Mouse (Mus musculus) liver, embryonic 11.5 days (tissue): ENCODE data around the gene Gm42742. TPM values are rescaled to one million over a fixed set of nuclear protein-coding genes. Genes with fewer than 3 reads are reported as not detected.

ENCODE experiments used
- ATAC-seq: fragments of 200-750 bp; cut with Nextera tagmentation; replicated peaks from 2 replicates; pipeline ENCODE4 v1.8.0; 2017; ENCODE audit warnings: moderate number of reproducible peaks, mild to moderate bottlenecking, moderate TSS enrichment, moderate library complexity; ENCODE audit not compliant: low FRiP score
- DNase-seq: peaks from one replicate; pipeline ENCODE4 v3.0.0-alpha.2; 2017; ENCODE audit warnings: low spot score
- H3K27ac ChIP-seq: fragments of 300-500 bp; sonication (generic); 2 replicates; pipeline ENCODE4 v1.5.1; 2014; ENCODE audit warnings: mild to moderate bottlenecking, low read depth, low read length, control low read depth
- H3K27me3 ChIP-seq: fragments of 300-500 bp; sonication (generic); replicated peaks from 2 replicates; pipeline ENCODE4 v1.6.1; 2014; ENCODE audit warnings: low read length, mixed read lengths; ENCODE audit not compliant: control insufficient read depth, insufficient read depth
- H3K36me3 ChIP-seq: fragments of 300-500 bp; sonication (generic); 2 replicates; pipeline ENCODE4 v1.6.1; 2014; ENCODE audit warnings: mild to moderate bottlenecking, low read length, moderate library complexity, mixed read lengths; ENCODE audit not compliant: control insufficient read depth, insufficient read depth
- H3K4me1 ChIP-seq: fragments of 300-500 bp; sonication (generic); replicated peaks from 2 replicates; pipeline ENCODE4 v1.6.1; 2014; ENCODE audit warnings: low read length, mixed read lengths; ENCODE audit not compliant: control insufficient read depth, insufficient read depth
- H3K4me2 ChIP-seq: fragments of 300-500 bp; sonication (generic); 2 replicates; pipeline ENCODE4 v1.6.1; 2014; ENCODE audit warnings: mild to moderate bottlenecking, control low read depth, moderate library complexity
- H3K4me3 ChIP-seq: fragments of 300-500 bp; sonication (generic); 2 replicates; pipeline ENCODE4 v1.5.1; 2014; ENCODE audit warnings: low read depth, low read length, control low read depth
- H3K9ac ChIP-seq: fragments of 300-500 bp; sonication (generic); 2 replicates; pipeline ENCODE4 v1.6.1; 2014; ENCODE audit warnings: low read depth, low read length, control low read depth
- H3K9me3 ChIP-seq: fragments of 300-500 bp; sonication (generic); 2 replicates; pipeline ENCODE4 v1.6.1; 2016; ENCODE audit warnings: low read length, inconsistent platforms, mixed read lengths; ENCODE audit not compliant: control insufficient read depth
- WGBS: fragments of 180-500 bp; shearing (Covaris S2); extraction: QIAGEN DNeasy Blood & Tissue Kit; methylation state at CpG from one replicate; pipeline ENCODE4 v1.1.7; 2014; 5-methylcytosine and 5-hydroxymethylcytosine counted together
- microRNA-seq: library from miRNA; unstranded; fragments of <30 nt; microRNA quantifications from one replicate; pipeline ENCODE4, GENCODE M21; 2017; ENCODE audit warnings: borderline number of aligned reads
- polyA plus RNA-seq: library from polyadenylated mRNA; unstranded; fragments of >200 nt; fragmentation: Nextera tagmentation; extraction: Ambion mirVana; gene quantifications from 2 replicates; pipeline ENCODE4 v1.2.1, GENCODE M21; 2014

Gm42742 gene
- polyA plus RNA-seq, 1 experiment from 2014 or later: 52.9 TPM

DNA sequence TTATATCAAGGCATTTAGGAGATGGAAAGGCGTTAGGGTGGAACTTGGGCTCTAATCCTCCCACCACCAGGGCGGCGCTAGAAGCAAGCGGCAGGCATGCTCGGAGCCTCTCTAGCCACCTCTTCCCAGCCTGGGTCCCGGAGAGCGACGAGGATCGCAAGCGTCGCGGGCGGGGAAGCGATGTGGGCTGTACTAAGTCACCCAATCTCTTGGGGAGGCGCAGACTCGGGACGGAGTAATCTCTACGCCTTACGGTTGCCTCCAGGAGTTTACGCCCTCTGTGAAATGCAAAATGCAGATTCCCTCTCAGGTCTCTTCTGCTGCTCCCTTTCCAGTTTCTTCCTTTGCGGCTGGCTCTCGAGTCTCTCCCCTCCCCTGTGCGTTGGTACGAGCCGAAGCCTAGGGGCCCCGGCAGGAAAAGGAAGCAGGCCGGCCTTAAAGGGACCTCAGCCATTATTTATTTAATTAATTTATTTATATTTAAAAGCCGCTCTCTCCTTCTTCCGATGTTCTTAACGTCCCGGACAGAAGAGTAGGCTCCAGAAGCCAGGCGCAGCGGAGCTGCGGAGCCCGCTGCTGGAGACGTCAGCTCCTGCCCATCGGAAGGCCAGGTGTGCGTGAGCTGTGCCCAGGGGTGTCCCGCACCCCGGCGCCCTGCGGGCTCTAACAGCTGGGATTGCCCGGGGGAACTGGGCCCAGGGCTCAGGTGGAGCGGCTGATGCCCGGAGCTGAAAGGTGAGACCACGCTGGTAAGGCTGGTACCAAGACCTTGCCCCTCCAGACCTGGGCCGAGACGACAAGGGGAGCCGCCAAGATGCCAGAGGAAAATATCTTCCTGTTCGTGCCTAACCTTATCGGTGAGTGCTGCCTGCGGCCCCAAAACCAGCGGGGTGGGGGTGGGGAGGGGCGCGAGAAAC is 44.7 kb downstream of the Gm42742 start, which contains the start of gene Cdiptos:
TSS of gene Cdiptos (minus strand) at position 149 of the 917 bp plus-strand sequence.
- WGBS: under 1% methylated on average over 55 of the region's 55 CpGs

GRCm38 (mm10) chr7:126975893-126975949 is 45.2 kb downstream of the Gm42742 start, which contains the start of gene Cdipt:
Gene Cdipt, plus strand, starts transcription at chr7:126975914.
- H3K27ac ChIP-seq: peak within 1 kb of the TSS; percentile 88
- H3K27me3 ChIP-seq: no peaks in the 10 kb centered on the region
- no peaks in the 10 kb centered on the region for H3K9me3 ChIP-seq
- H3K4me3 ChIP-seq: peak within 1 kb of the TSS; percentile 98
- DNase-seq: no peak
- 0% methylated on average over 1 of the region's 1 CpGs for WGBS
- peak within 1 kb of the TSS; percentile 99 for H3K9ac ChIP-seq
- H3K4me2 ChIP-seq: peak within 1 kb of the TSS; percentile 92
- peaks cover 13% of the 10 kb centered on the region; the same call in 1 of the 2 replicates for H3K4me1 ChIP-seq
- peaks cover 20% of the 10 kb centered on the region for H3K36me3 ChIP-seq
- ATAC-seq: no peak

More for the DNA sequence above, 44.7 kb downstream of the Gm42742 start, which contains the start of gene Cdiptos:
- peak within 1 kb of the TSS; percentile 98 for H3K4me3 ChIP-seq
- peak; percentile 93 for ATAC-seq
- peak within 1 kb of the TSS; percentile 88 for H3K27ac ChIP-seq
- H3K9me3 ChIP-seq: no peaks in the 10 kb centered on the region
- peaks cover 13% of the 10 kb centered on the region; the same call in 1 of the 2 replicates for H3K4me1 ChIP-seq
- peak within 1 kb of the TSS; percentile 92 for H3K4me2 ChIP-seq
- H3K9ac ChIP-seq: peak within 1 kb of the TSS; percentile 99
- no peaks in the 10 kb centered on the region for H3K27me3 ChIP-seq
- peaks cover 20% of the 10 kb centered on the region for H3K36me3 ChIP-seq
- peak; percentile 95 for DNase-seq

GRCm38 (mm10) chr7:126975493-126975892 is 45.4 kb downstream of the Gm42742 start:
- WGBS: 7% methylated on average over 8 of the region's 8 CpGs
- Histone ChIP-seq H3K4me3 (peak overlapping the region; percentile 98), H3K27ac (no peak overlapping the region), H3K4me1 (peaks cover 13% of the 10 kb centered on the region; the same call in 1 of the 2 replicates), H3K9ac (peak overlapping the region; percentile 99; the same call in 1 of the 2 replicates), H3K4me2 (peak overlapping the region; percentile 92), H3K36me3 (peaks cover 20% of the 10 kb centered on the region), H3K9me3 (no peaks in the 10 kb centered on the region), H3K27me3 (no peaks in the 10 kb centered on the region)
- DNase-seq (peak; percentile 48), ATAC-seq (no peak)

- Histone ChIP-seq H3K36me3 (no peaks in the 10 kb centered on the region), H3K4me1 (no peaks in the 10 kb centered on the region), H3K27me3 (peaks cover 16% of the 10 kb centered on the region), H3K9me3 (no peaks in the 10 kb centered on the region), H3K27ac (no peak overlapping the region), H3K9ac (no peak overlapping the region), H3K4me2 (no peak overlapping the region), H3K4me3 (no peak overlapping the region)
- WGBS: 73% methylated on average over 6 of the region's 6 CpGs
- DNase-seq (no peak), ATAC-seq (no peak)
Measured at GRCm38 (mm10) chr7:126967361-126967760, 53.5 kb downstream of the Gm42742 start.

DNA sequence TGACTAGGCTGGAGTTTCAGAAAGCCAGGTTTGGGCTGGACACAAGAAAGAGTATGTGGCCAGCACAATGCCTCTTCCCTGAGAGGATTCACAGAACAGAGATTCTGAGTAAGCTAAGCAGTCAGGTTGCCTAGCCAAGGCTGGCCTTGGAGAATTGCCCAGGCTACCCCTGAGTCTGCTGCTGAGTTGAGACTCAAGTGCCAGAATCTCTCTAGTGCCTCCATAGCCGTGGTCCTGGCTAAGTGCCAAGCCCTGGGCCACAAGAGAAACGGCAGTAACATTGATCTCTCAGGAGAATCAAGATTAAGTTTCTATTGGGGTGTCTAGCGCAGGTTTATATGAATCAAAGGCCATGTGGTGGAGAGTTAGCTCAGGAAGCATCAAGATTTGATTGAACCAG is 55.3 kb downstream of the Gm42742 start:
- Histone ChIP-seq H3K9ac (no peak overlapping the region), H3K9me3 (no peaks in the 10 kb centered on the region), H3K4me1 (no peaks in the 10 kb centered on the region), H3K36me3 (no peaks in the 10 kb centered on the region), H3K27ac (no peak overlapping the region), H3K4me2 (no peak overlapping the region), H3K27me3 (peaks cover 17% of the 10 kb centered on the region), H3K4me3 (no peak overlapping the region)
- WGBS: 76% methylated on average over 3 of the region's 3 CpGs
- no peak for DNase-seq
- no peak for ATAC-seq

Small RNAs within 50 kb of the gene (microRNA-seq; reads per million reads assigned to microRNA genes)
- gene Gm44343: not detected

Other genes with a start within 250 kb of the Gm42742 start
- 49.1 and 52.2 TPM in 2 replicates for gene Ypel3, start 244.1 kb downstream of the Gm42742 start, polyA plus RNA-seq
- 0.22 and 0.55 TPM in 2 replicates for gene Tbx6, start 239.6 kb downstream of the Gm42742 start, polyA plus RNA-seq
- 266 and 269 TPM in 2 replicates for gene Ppp4c, start 228.6 kb downstream of the Gm42742 start, polyA plus RNA-seq
- 0.21 TPM in 1 of 2 replicates, not detected in the other for gene Fam57b, start 223.4 kb downstream of the Gm42742 start, polyA plus RNA-seq
- not detected in 2 replicates for gene 4930451I11Rik, start 189.5 kb downstream of the Gm42742 start, polyA plus RNA-seq
- gene Doc2a, start 173.7 kb downstream of the Gm42742 start, polyA plus RNA-seq: 0.52 and 1.6 TPM in 2 replicates
- 17.3 and 24.6 TPM in 2 replicates for gene Hirip3, start 159.1 kb downstream of the Gm42742 start, polyA plus RNA-seq
- 124 and 130 TPM in 2 replicates for gene Ino80e, start 158.7 kb downstream of the Gm42742 start, polyA plus RNA-seq
- 23.0 and 24.0 TPM in 2 replicates for gene Taok2, start 136.4 kb downstream of the Gm42742 start, polyA plus RNA-seq
- 23.2 and 23.9 TPM in 2 replicates for gene Tmem219, start 98.2 kb downstream of the Gm42742 start, polyA plus RNA-seq
- 15.7 and 16.5 TPM in 2 replicates for gene Kctd13, start 92.2 kb downstream of the Gm42742 start, polyA plus RNA-seq
- gene Asphd1, start 71.5 kb downstream of the Gm42742 start, polyA plus RNA-seq: not detected in 2 replicates
- gene Sez6l2, start 70.5 kb downstream of the Gm42742 start, polyA plus RNA-seq: 0.27 TPM in 2 replicates
- gene Cdipt, start 45.2 kb downstream of the Gm42742 start, polyA plus RNA-seq: 72.2 and 74.4 TPM in 2 replicates
- 0.67 and 1.0 TPM in 2 replicates for gene Cdiptos, start 45.0 kb downstream of the Gm42742 start, polyA plus RNA-seq
- gene Mvp, start 6.5 kb downstream of the Gm42742 start, polyA plus RNA-seq: 8.3 and 9.4 TPM in 2 replicates
- 0.41 TPM in 1 of 2 replicates, not detected in the other for gene Pagr1b, start 4.6 kb downstream of the Gm42742 start, polyA plus RNA-seq
- 45.6 and 75.0 TPM in 2 replicates for gene Pagr1a, start 3.7 kb downstream of the Gm42742 start, polyA plus RNA-seq
- 4.5 and 5.4 TPM in 2 replicates for gene Prrt2, start 114 bp upstream of the Gm42742 start, polyA plus RNA-seq
- 90.8 and 98.8 TPM in 2 replicates for gene Maz, start 5.9 kb upstream of the Gm42742 start, polyA plus RNA-seq
- gene Kif22, start 21.4 kb upstream of the Gm42742 start, polyA plus RNA-seq: 152 and 170 TPM in 2 replicates
- gene Zg16, start 66.2 kb upstream of the Gm42742 start, polyA plus RNA-seq: not detected in 2 replicates
- gene AI467606, start 70.3 kb upstream of the Gm42742 start, polyA plus RNA-seq: 12.3 and 13.7 TPM in 2 replicates
- gene Qprt, start 101.1 kb upstream of the Gm42742 start, polyA plus RNA-seq: 43.8 and 44.2 TPM in 2 replicates
- 12.7 and 14.4 TPM in 2 replicates for gene Spn, start 116.7 kb upstream of the Gm42742 start, polyA plus RNA-seq
- gene Cd2bp2, start 175.0 kb upstream of the Gm42742 start, polyA plus RNA-seq: 50.3 and 59.5 TPM in 2 replicates
- gene Tbc1d10b, start 187.4 kb upstream of the Gm42742 start, polyA plus RNA-seq: 28.2 and 29.0 TPM in 2 replicates
- 31.5 and 33.6 TPM in 2 replicates for gene Mylpf, start 187.8 kb upstream of the Gm42742 start, polyA plus RNA-seq
- 17.2 TPM in 2 replicates for gene Zfp553, start 212.0 kb upstream of the Gm42742 start, polyA plus RNA-seq
- gene Sept1, start 212.0 kb upstream of the Gm42742 start, polyA plus RNA-seq: 14.9 and 17.5 TPM in 2 replicates
- gene Zfp771, start 223.2 kb upstream of the Gm42742 start, polyA plus RNA-seq: 45.9 and 47.3 TPM in 2 replicates
- gene Dctpp1, start 239.6 kb upstream of the Gm42742 start, polyA plus RNA-seq: 266 and 275 TPM in 2 replicates